21 mouse cellular contexts compared by ENCODE assay signal in genomic region chr19:4131768-4132167, GRCm38 (mm10). TPM values are rescaled to one million over a fixed set of nuclear protein-coding genes. Genes with fewer than 3 reads are reported as not detected.
DNase-seq lines count a peak whose midpoint lies in the region; ATAC-seq and TF ChIP-seq lines count a peak whose summit lies in the region.
"Had no signal": no experiment of that assay in that cellular context is flagged by ENCODE, and none has a peak within 500 bp of the region (broad histone marks: within the 10 kb centered on the region; RNA-seq: fewer than 3 reads in every experiment).

No protein-coding gene starts in this region.

- no peaks in the 10 kb centered on the region for H3K9me3 ChIP-seq in intestine, postnatal 0 days (ENCODE audit: control insufficient read depth)
- H3K9me3 ChIP-seq in intestine, embryonic 15.5 days: no peaks in the 10 kb centered on the region
- no peaks in the 10 kb centered on the region for H3K9me3 ChIP-seq in liver, embryonic 14.5 days (ENCODE audit: control insufficient read depth, low read length)
- H3K9me3 ChIP-seq: embryonic facial prominence, embryonic 15.5 days had no signal

- no peak overlapping the region for H3K4me3 ChIP-seq in intestine, postnatal 0 days (ENCODE audit: low read depth, low read length)
- no peak overlapping the region for H3K4me3 ChIP-seq in intestine, embryonic 15.5 days (replicated peaks)
- H3K4me3 ChIP-seq in liver, embryonic 14.5 days (ENCODE audit: insufficient read depth in 1 of 2, low read depth in 2 of 2, low read length in 2 of 2): no peak overlapping the region; a peak in 1 of 4 replicates
- H3K4me3 ChIP-seq: embryonic facial prominence, embryonic 15.5 days had no signal

- no peak for ATAC-seq in intestine, postnatal 0 days
- ATAC-seq in intestine, embryonic 15.5 days: no peak
- ATAC-seq in liver, embryonic 14.5 days (ENCODE audit: insufficient read depth): peak; percentile 42; the same call in 1 of the 2 replicates
- ATAC-seq: hindbrain, embryonic 16.5 days; midbrain, embryonic 16.5 days had no signal

- 91% methylated on average over 2 of the region's 2 CpGs for WGBS in intestine, postnatal 0 days
- WGBS in intestine, embryonic 15.5 days: 85% methylated on average over 2 of the region's 2 CpGs
- WGBS in liver, embryonic 14.5 days (ENCODE audit: insufficient replicate concordance): 78% methylated on average over 2 of the region's 2 CpGs

- peak; percentile 50 for TF ChIP-seq CTCF in intestine, postnatal 0 days (IDR thresholded peaks at IDR 0.05; ENCODE audit: low read depth)
- TF ChIP-seq CTCF in liver, embryonic 14.5 days (IDR thresholded peaks at IDR 0.05; ENCODE audit: low read depth): peak; percentile 78

- H3K27ac ChIP-seq in intestine, postnatal 0 days (ENCODE audit: low read depth, low read length): no peak overlapping the region
- no peak overlapping the region for H3K27ac ChIP-seq in intestine, embryonic 15.5 days
- H3K27ac ChIP-seq in liver, embryonic 14.5 days: peak overlapping the region; percentile 77
- H3K27ac ChIP-seq: embryonic facial prominence, embryonic 15.5 days had no signal

- no peak overlapping the region for H3K4me2 ChIP-seq in intestine, postnatal 0 days (replicated peaks; ENCODE audit: low read depth)
- no peak overlapping the region for H3K4me2 ChIP-seq in intestine, embryonic 15.5 days (replicated peaks)
- peak overlapping the region; percentile 78 for H3K4me2 ChIP-seq in liver, embryonic 14.5 days (ENCODE audit: low read depth)
- H3K4me2 ChIP-seq: embryonic facial prominence, embryonic 15.5 days had no signal

- TF ChIP-seq EP300 in liver, embryonic 14.5 days (IDR thresholded peaks at IDR 0.05; ENCODE audit: low read depth): no peak

- peak; percentile 39 for DNase-seq in thymus, postnatal 4 days
- no peak for DNase-seq in thymus, postnatal 10 days (ENCODE audit: low spot score in 2 of 2)
- DNase-seq in liver, embryonic 14.5 days (ENCODE audit: low read depth in 3 of 3, low spot score in 3 of 3): no peak
- DNase-seq in ovary, adult 18-20 months (ENCODE audit: low spot score): no peak
- no peak for DNase-seq in embryo, embryonic 10.5 days (ENCODE audit: low spot score)
- no peak for DNase-seq in layer of hippocampus, postnatal 10 days (ENCODE audit: low spot score in 2 of 2)
- DNase-seq: B cell, adult 2 months; cerebellum, adult 2 months; gastrocnemius, postnatal 14 days; kidney, adult 9 months; lung, adult 2 months; right cerebral cortex, postnatal 4 days had no signal

- H3K4me1 ChIP-seq in intestine, postnatal 0 days (replicated peaks; ENCODE audit: control insufficient read depth, insufficient read depth, low read length): 0 out of 2 replicates have a peak, but pooled peaks cover 3% of the 10 kb centered on the region
- H3K4me1 ChIP-seq in intestine, embryonic 15.5 days (replicated peaks): peaks cover 4% of the 10 kb centered on the region
- H3K4me1 ChIP-seq in liver, embryonic 14.5 days (replicated peaks; ENCODE audit: control insufficient read depth in 2 of 2, insufficient read depth in 2 of 2, low read length in 1 of 2): peaks cover 28 to 33% of the 10 kb centered on the region in 2 experiments

- no peaks in the 10 kb centered on the region for H3K27me3 ChIP-seq in intestine, postnatal 0 days (replicated peaks; ENCODE audit: control insufficient read depth, insufficient read depth, low read length)
- no peaks in the 10 kb centered on the region for H3K27me3 ChIP-seq in intestine, embryonic 15.5 days (replicated peaks)
- no peaks in the 10 kb centered on the region for H3K27me3 ChIP-seq in liver, embryonic 14.5 days (ENCODE audit: control insufficient read depth, insufficient read depth, low read length)
- H3K27me3 ChIP-seq: embryonic facial prominence, embryonic 15.5 days had no signal

- no peak overlapping the region for H3K9ac ChIP-seq in intestine, postnatal 0 days (ENCODE audit: low read depth, low read length)
- H3K9ac ChIP-seq in intestine, embryonic 15.5 days: no peak overlapping the region
- H3K9ac ChIP-seq in liver, embryonic 14.5 days (replicated peaks): peak overlapping the region; percentile 80
- H3K9ac ChIP-seq: embryonic facial prominence, embryonic 15.5 days had no signal

- H3K36me3 ChIP-seq in intestine, postnatal 0 days (ENCODE audit: control insufficient read depth, insufficient read depth): peaks cover 42% of the 10 kb centered on the region
- H3K36me3 ChIP-seq in intestine, embryonic 15.5 days: peaks cover 20% of the 10 kb centered on the region
- peaks cover 29% of the 10 kb centered on the region for H3K36me3 ChIP-seq in liver, embryonic 14.5 days (replicated peaks; ENCODE audit: control insufficient read depth, insufficient read depth, low read depth)

RNA-seq across cellular contexts. Expression of gene Aip, which starts 6.1 kb away (rescaled TPM):
- 42.0 and 42.3 TPM in 2 replicates for polyA plus RNA-seq in intestine, postnatal 0 days (2015; fragmentation: Nextera tagmentation; extraction: Ambion mirVana)
- 75.0 and 80.7 TPM in 2 replicates for polyA plus RNA-seq in intestine, embryonic 15.5 days (2015; fragmentation: Nextera tagmentation; extraction: Ambion mirVana)
- 28.8 and 33.2 TPM in 2 replicates for polyA plus RNA-seq in liver, embryonic 14.5 days (2012; rRNA removed)
- polyA plus RNA-seq in liver, embryonic 14.5 days (2014; fragmentation: Nextera tagmentation; extraction: Ambion mirVana): 29.4 TPM in 2 replicates
- total RNA-seq in layer of hippocampus, postnatal 10 days (2021): 10 to 100 TPM; 74.6 to 76.5 TPM

RNA-seq across cellular contexts. Expression of gene Gpr152, which starts 7.8 kb away (rescaled TPM):
- not detected in 2 replicates for polyA plus RNA-seq in intestine, postnatal 0 days (2015; fragmentation: Nextera tagmentation; extraction: Ambion mirVana)
- not detected in 2 replicates for polyA plus RNA-seq in intestine, embryonic 15.5 days (2015; fragmentation: Nextera tagmentation; extraction: Ambion mirVana)
- polyA plus RNA-seq in liver, embryonic 14.5 days (2012; rRNA removed): not detected in 2 replicates
- polyA plus RNA-seq in liver, embryonic 14.5 days (2014; fragmentation: Nextera tagmentation; extraction: Ambion mirVana): not detected in 2 replicates
- total RNA-seq in layer of hippocampus, postnatal 10 days (2021): not detected
- total RNA-seq: gastrocnemius, postnatal 14 days; heart, postnatal 25 days; layer of hippocampus, postnatal 14 days; left cerebral cortex, postnatal 25 days had no signal
- polyA plus RNA-seq: embryonic facial prominence, embryonic 15.5 days; heart, embryonic 11.5 days; hindbrain, embryonic 16.5 days had no signal

RNA-seq across cellular contexts. Expression of gene Cabp4, which starts 12.1 kb away (rescaled TPM):
- polyA plus RNA-seq in intestine, postnatal 0 days (2015; fragmentation: Nextera tagmentation; extraction: Ambion mirVana): 0.33 TPM in 2 replicates
- 0.09 and 0.19 TPM in 2 replicates for polyA plus RNA-seq in intestine, embryonic 15.5 days (2015; fragmentation: Nextera tagmentation; extraction: Ambion mirVana)
- 0.03 and 0.15 TPM in 2 replicates for polyA plus RNA-seq in liver, embryonic 14.5 days (2012; rRNA removed)
- polyA plus RNA-seq in liver, embryonic 14.5 days (2014; fragmentation: Nextera tagmentation; extraction: Ambion mirVana): not detected in 2 replicates
- under 1 TPM in 1 of 2 experiments, not detected in 1; 0.30 TPM for total RNA-seq in layer of hippocampus, postnatal 10 days (2021)
- total RNA-seq: layer of hippocampus, postnatal 14 days; left cerebral cortex, postnatal 25 days had no signal
- polyA plus RNA-seq: heart, embryonic 11.5 days; lung, adult 2 months had no signal

RNA-seq across cellular contexts. Expression of gene Coro1b, which starts 16.7 kb away (rescaled TPM):
- 237 and 239 TPM in 2 replicates for polyA plus RNA-seq in intestine, postnatal 0 days (2015; fragmentation: Nextera tagmentation; extraction: Ambion mirVana)
- polyA plus RNA-seq in intestine, embryonic 15.5 days (2015; fragmentation: Nextera tagmentation; extraction: Ambion mirVana): 207 and 214 TPM in 2 replicates
- polyA plus RNA-seq in liver, embryonic 14.5 days (2012; rRNA removed): 57.5 and 59.2 TPM in 2 replicates
- polyA plus RNA-seq in liver, embryonic 14.5 days (2014; fragmentation: Nextera tagmentation; extraction: Ambion mirVana): 57.5 and 62.2 TPM in 2 replicates
- total RNA-seq in layer of hippocampus, postnatal 10 days (2021): 10 to 100 TPM; 82.0 to 88.5 TPM

RNA-seq across cellular contexts. Expression of gene Ptprcap, which starts 21.6 kb away (rescaled TPM):
- polyA plus RNA-seq in intestine, postnatal 0 days (2015; fragmentation: Nextera tagmentation; extraction: Ambion mirVana): 2.7 and 3.4 TPM in 2 replicates
- polyA plus RNA-seq in intestine, embryonic 15.5 days (2015; fragmentation: Nextera tagmentation; extraction: Ambion mirVana): 3.9 and 5.4 TPM in 2 replicates
- 12.5 and 16.3 TPM in 2 replicates for polyA plus RNA-seq in liver, embryonic 14.5 days (2012; rRNA removed)
- 14.4 and 17.0 TPM in 2 replicates for polyA plus RNA-seq in liver, embryonic 14.5 days (2014; fragmentation: Nextera tagmentation; extraction: Ambion mirVana)
- total RNA-seq in layer of hippocampus, postnatal 10 days (2021): 1 to 10 TPM; 1.3 to 2.5 TPM
